In genomic region chr19:15614648-15615561, GRCm38 (mm10) we compare ENCODE assay signal across 9 mouse cellular contexts.
A peak's percentile ranks its signal among the peaks of the same experiment; 100 is the strongest.
DNase-seq lines count a peak whose midpoint lies in the region; ATAC-seq and TF ChIP-seq lines count a peak whose summit lies in the region.
"Had no signal": no experiment of that assay in that cellular context is flagged by ENCODE, and none has a peak within 500 bp of the region (broad histone marks: within the 10 kb centered on the region; RNA-seq: fewer than 3 reads in every experiment).

No protein-coding gene starts in this region.

- H3K4me2 ChIP-seq in kidney, postnatal 0 days (ENCODE audit: low read length), result peak overlapping the region; percentile 27; the same call in 1 of the 2 replicates
- H3K4me2 ChIP-seq in embryonic facial prominence, embryonic 12.5 days (replicated peaks), result peak overlapping the region; percentile 24
- H3K4me2 ChIP-seq in hindbrain, embryonic 12.5 days (replicated peaks), result peak overlapping the region; percentile 36
- peak overlapping the region; percentile 16 for H3K4me2 ChIP-seq in midbrain, embryonic 13.5 days (replicated peaks)

- peak; percentile 40; the same call in 1 of the 2 replicates for ATAC-seq in kidney, postnatal 0 days (replicated peaks; ENCODE audit: low FRiP score, low read depth)
- ATAC-seq in embryonic facial prominence, embryonic 12.5 days (ENCODE audit: insufficient number of reproducible peaks, insufficient read depth, low FRiP score, low TSS enrichment), result peak; percentile 81
- ATAC-seq in hindbrain, embryonic 12.5 days (ENCODE audit: low FRiP score), result peak; percentile 74
- peak; percentile 87 for ATAC-seq in midbrain, embryonic 13.5 days
- ATAC-seq in megakaryocyte-erythroid progenitor cell, adult 5-6 weeks (replicated peaks; ENCODE audit: low FRiP score, low TSS enrichment, poor library complexity, severe bottlenecking), result no peak

- no peaks in the 10 kb centered on the region for H3K9me3 ChIP-seq in kidney, postnatal 0 days (replicated peaks; ENCODE audit: low read length)
- H3K9me3 ChIP-seq in embryonic facial prominence, embryonic 12.5 days, result no peaks in the 10 kb centered on the region
- H3K9me3 ChIP-seq in hindbrain, embryonic 12.5 days (replicated peaks), result no peaks in the 10 kb centered on the region
- H3K9me3 ChIP-seq in midbrain, embryonic 13.5 days, result no peaks in the 10 kb centered on the region

- no peak for TF ChIP-seq POLR2A in kidney, adult 2 months (IDR thresholded peaks at IDR 0.05; ENCODE audit: low read depth, low read length)

- intact Hi-C loops in gastrocnemius, postnatal 14 days (cut with DNase I; ENCODE audit: low total_unique reads), result loop anchor here (10.0 kb wide), 1 partner anchor 1630 kb away; no protein-coding TSS in a partner anchor

- H3K4me1 ChIP-seq in kidney, postnatal 0 days (replicated peaks; ENCODE audit: insufficient read depth, low read length), result 0 out of 2 replicates have a peak, but pooled peaks cover 4% of the 10 kb centered on the region
- H3K4me1 ChIP-seq in kidney, adult 2 months (ENCODE audit: control insufficient read depth, insufficient read depth, low read length), result no peaks in the 10 kb centered on the region
- 0 out of 2 replicates have a peak, but pooled peaks cover 4% of the 10 kb centered on the region for H3K4me1 ChIP-seq in embryonic facial prominence, embryonic 12.5 days
- H3K4me1 ChIP-seq in hindbrain, embryonic 12.5 days, result peaks cover 31% of the 10 kb centered on the region
- peaks cover 44% of the 10 kb centered on the region for H3K4me1 ChIP-seq in midbrain, embryonic 13.5 days (replicated peaks)

- 33% methylated on average over 19 of the region's 19 CpGs for WGBS in kidney, postnatal 0 days
- 51% methylated on average over 19 of the region's 19 CpGs for WGBS in kidney, adult 2 months
- 34% methylated on average over 19 of the region's 19 CpGs for WGBS in embryonic facial prominence, embryonic 12.5 days
- 19% methylated on average over 19 of the region's 19 CpGs for WGBS in hindbrain, embryonic 12.5 days
- WGBS in midbrain, embryonic 13.5 days, result 18% methylated on average over 19 of the region's 19 CpGs

- H3K9ac ChIP-seq in kidney, postnatal 0 days (ENCODE audit: low read depth, low read length), result no peak overlapping the region
- no peak overlapping the region for H3K9ac ChIP-seq in embryonic facial prominence, embryonic 12.5 days
- no peak overlapping the region for H3K9ac ChIP-seq in hindbrain, embryonic 12.5 days
- H3K9ac ChIP-seq in midbrain, embryonic 13.5 days (replicated peaks), result peak overlapping the region; percentile 32; the same call in 1 of the 2 replicates

- peak; percentile 63 for DNase-seq in kidney, postnatal 0 days (ENCODE audit: low spot score)
- no peak for DNase-seq in kidney, adult 2 months
- DNase-seq in thymus, postnatal 10 days (ENCODE audit: low spot score in 2 of 2), result no peak
- no peak for DNase-seq in gastrocnemius, postnatal 14 days

- TF ChIP-seq CTCF in kidney, postnatal 0 days (IDR thresholded peaks at IDR 0.05; ENCODE audit: low read depth), result no peak
- TF ChIP-seq CTCF in kidney, adult 2 months (conservative IDR thresholded peaks at IDR 0.05; ENCODE audit: insufficient read depth, insufficient read length, low read depth, low read length), result no peak

- no peaks in the 10 kb centered on the region for H3K36me3 ChIP-seq in kidney, postnatal 0 days (ENCODE audit: insufficient read depth, low read length)
- H3K36me3 ChIP-seq in kidney, adult 2 months (ENCODE audit: control insufficient read depth, insufficient read depth, low read length), result no peaks in the 10 kb centered on the region
- no peaks in the 10 kb centered on the region for H3K36me3 ChIP-seq in embryonic facial prominence, embryonic 12.5 days
- no peaks in the 10 kb centered on the region for H3K36me3 ChIP-seq in hindbrain, embryonic 12.5 days
- H3K36me3 ChIP-seq in midbrain, embryonic 13.5 days, result no peaks in the 10 kb centered on the region

- H3K27ac ChIP-seq in kidney, postnatal 0 days, result no peak overlapping the region
- no peak overlapping the region for H3K27ac ChIP-seq in kidney, adult 2 months (ENCODE audit: insufficient read depth, low read depth, low read length)
- H3K27ac ChIP-seq in embryonic facial prominence, embryonic 12.5 days, result 0 out of 2 replicates have a peak overlapping the region, but pooled peaks have one; percentile 41
- peak overlapping the region; percentile 37 for H3K27ac ChIP-seq in hindbrain, embryonic 12.5 days
- peak overlapping the region; percentile 37 for H3K27ac ChIP-seq in midbrain, embryonic 13.5 days
- H3K27ac ChIP-seq: macrophage had no signal

- H3K4me3 ChIP-seq in kidney, postnatal 0 days (replicated peaks; ENCODE audit: low read depth, low read length), result no peak overlapping the region
- H3K4me3 ChIP-seq in kidney, adult 2 months (ENCODE audit: insufficient read depth, low read depth, low read length), result no peak overlapping the region
- H3K4me3 ChIP-seq in embryonic facial prominence, embryonic 12.5 days, result no peak overlapping the region
- no peak overlapping the region for H3K4me3 ChIP-seq in hindbrain, embryonic 12.5 days
- H3K4me3 ChIP-seq in midbrain, embryonic 13.5 days (replicated peaks), result no peak overlapping the region

- no peaks in the 10 kb centered on the region for H3K27me3 ChIP-seq in kidney, postnatal 0 days (ENCODE audit: insufficient read depth, low read length)
- H3K27me3 ChIP-seq in kidney, adult 2 months (replicated peaks; ENCODE audit: control insufficient read depth, insufficient read depth, low read length), result no peaks in the 10 kb centered on the region
- no peaks in the 10 kb centered on the region for H3K27me3 ChIP-seq in embryonic facial prominence, embryonic 12.5 days
- peaks cover 3% of the 10 kb centered on the region; the same call in 1 of the 2 replicates for H3K27me3 ChIP-seq in hindbrain, embryonic 12.5 days
- H3K27me3 ChIP-seq in midbrain, embryonic 13.5 days, result peaks cover 23% of the 10 kb centered on the region

Comparison
In these comparisons a context has a peak if more than half of its experiments do, and no peak if none do; other contexts are left out.
1. H3K27ac ChIP-seq: peak in embryonic facial prominence, embryonic 12.5 days (single experiment), hindbrain, embryonic 12.5 days (single experiment) and midbrain, embryonic 13.5 days (single experiment); none in kidney, postnatal 0 days (single experiment) and kidney, adult 2 months (single experiment).
2. Peak in every context shown above with its lines, with median percentiles within 50 percentile points of each other: H3K4me2 ChIP-seq.